Mouse (Mus musculus): ENCODE data around the gene Tomm70a. TPM values are rescaled to one million over a fixed set of nuclear protein-coding genes. Genes with fewer than 3 reads are reported as not detected.
"Not testable (repeated sequence)": the region's sequence is repeated elsewhere in the genome, so short reads cannot be mapped to it uniquely, and the experiment has no call there.

Gene Tomm70a
- total RNA-seq, 4 experiments from 2014 or later: 36.3 to 45.4 (median 41.1) TPM

DNA sequence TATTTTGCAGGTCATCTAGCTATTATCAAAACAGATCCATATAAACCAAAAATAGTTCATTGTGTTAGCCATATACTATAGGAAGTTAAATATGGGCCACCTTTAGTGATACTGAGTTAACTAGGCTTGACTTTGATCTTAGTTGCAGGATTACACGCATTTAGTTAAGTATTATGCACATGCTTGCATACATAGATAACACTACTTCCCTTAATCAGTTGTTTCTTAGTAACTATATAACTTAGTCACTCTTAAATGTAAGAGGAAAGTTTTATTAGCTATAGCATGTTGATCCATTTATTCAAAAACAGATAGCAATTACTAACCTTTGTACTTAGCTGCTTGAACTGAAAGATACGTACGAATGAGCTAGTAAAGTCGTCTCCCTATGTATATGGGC is 29.9 kb downstream of the Tomm70a start:
- DNase-seq (ENCODE audit: low spot score): no peak

DNA sequence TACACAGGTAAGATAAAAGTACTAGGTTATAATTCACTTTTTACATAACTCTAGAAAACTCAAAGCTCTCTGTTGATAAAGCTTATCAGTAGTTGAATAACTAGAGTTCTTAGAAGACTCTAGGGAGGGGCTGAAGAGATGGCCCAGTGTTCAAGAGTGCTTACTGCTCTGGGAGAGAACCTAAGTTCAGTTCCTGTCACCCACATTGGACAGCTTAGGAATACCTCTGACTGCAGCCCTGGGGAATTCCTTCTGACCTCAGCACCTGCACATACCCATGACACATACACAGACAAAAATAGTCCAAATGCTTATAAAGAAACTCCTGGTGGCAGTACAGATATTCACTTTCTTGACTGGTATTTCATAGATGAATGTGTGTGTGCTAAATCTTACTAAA is 34.4 kb downstream of the Tomm70a start:
- no peak for DNase-seq (ENCODE audit: low spot score)

DNA sequence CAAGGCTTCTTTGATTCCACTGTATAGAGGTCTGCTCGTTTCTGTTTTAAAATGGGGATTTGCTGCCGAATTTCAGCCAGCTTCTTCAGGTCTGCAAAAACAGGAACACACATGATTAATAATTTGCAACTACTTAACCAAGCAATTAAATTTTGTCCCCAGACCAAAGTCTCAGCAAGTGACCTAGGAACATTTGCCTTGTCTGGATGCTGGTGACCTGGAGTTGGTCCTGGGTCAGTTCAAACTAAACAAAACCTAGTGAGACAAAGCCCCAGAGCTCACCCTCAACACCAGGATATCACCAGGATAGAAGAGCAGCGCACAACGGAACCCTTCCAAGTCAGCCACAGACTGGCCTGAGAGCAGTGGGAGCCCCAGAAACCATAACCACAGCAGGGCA is 35.6 kb downstream of the Tomm70a start:
- DNase-seq (ENCODE audit: low spot score): no peak

DNA sequence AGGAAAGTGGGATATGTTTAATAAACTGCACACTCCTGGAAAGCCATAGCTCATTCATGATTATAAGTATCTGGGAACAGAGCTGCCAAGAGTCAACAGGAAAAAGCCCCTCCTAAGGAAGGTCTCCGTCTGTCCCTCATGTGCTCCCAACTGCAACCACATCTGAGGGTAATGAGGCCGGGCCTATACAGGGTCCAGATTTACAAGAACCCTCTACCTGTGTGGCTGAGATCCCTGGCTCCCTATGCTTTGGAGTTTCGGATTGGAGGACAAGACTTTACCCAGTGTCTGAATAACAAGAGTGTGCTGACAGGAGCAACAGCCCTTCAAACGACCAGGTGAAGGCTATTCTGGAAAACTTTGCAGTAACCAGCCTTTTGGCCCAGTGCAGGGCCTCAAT is 36.2 kb downstream of the Tomm70a start:
- no peak for DNase-seq (ENCODE audit: low spot score)

DNA sequence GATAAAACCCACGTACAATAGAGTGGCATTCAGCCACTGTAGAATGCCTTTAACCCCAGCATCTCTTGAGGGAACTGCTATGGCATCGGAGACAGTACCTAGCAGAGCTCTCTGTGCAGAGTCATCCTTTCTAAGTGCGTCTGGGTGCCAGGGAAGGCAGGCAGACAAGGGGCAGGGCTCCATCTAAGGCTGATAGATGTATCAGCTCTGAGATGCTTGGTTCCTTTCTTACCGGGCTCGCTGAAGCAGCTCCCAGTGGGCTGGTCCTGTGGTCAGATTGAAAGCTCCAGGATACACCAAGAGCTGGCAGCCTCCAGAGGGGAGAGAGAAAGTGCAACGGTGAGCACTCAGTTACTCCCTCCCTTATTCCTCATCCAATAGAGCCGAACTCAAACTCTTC is 38.3 kb downstream of the Tomm70a start:
- no peak for DNase-seq (ENCODE audit: low spot score)

DNA sequence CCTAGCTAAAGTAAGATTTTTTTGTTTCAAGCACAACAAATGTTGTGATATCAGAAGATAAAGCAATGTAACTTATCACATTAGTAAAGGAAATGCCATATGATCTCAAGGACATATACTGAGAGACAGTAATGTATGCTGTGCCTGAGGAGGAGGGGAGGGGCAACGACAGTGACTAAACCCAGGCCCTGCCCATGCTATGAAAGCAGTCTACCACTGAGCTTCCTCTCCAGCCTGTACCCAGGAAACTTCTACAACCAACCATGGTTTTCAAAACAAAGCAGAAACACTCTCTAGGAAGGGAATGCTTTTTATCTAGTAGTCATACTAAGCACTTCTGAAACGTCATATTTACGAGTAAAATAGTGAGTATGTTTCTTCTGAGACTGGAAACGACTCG is 41.3 kb downstream of the Tomm70a start:
- DNase-seq (ENCODE audit: low spot score): no peak

DNA sequence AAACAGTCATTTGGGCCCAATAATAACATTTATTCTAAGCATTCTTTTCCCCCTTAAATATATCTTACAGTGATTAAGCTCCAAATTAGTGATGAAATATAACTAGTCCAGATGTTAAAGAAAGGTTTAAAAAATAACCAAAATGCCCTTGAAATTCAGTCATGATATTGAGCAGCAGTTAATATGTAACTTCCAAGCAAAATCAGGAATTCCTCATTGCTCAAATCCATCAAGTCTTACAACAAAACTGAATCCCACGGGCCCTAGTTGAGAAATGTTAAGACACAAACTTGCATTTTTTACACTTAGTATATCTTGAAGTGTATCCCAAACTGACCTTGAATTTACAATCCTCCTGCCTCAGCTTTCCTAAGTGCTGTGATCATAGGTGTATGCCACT is 42.2 kb downstream of the Tomm70a start:
- DNase-seq (ENCODE audit: low spot score): no peak

DNA sequence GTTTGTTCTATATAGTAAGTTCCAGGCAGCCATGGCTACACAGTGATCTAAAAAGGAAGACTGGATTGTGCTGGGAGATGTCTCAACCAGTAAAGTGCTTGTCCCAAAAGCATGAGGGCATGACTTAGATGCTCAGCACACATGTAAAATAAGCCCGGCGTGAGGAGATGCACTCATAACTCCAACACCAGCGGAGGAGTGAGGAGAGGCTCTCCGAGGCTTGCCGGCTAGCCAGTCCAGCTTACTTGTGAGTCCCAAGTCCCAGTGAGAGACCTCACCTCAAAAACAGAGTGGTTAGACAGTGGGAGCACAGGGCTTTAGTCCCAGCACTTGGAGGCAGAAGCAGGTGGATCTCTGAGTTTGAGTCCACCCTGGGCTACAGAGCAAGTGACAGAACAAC is 43.7 kb downstream of the Tomm70a start:
- DNase-seq (ENCODE audit: low spot score): no peak

DNA sequence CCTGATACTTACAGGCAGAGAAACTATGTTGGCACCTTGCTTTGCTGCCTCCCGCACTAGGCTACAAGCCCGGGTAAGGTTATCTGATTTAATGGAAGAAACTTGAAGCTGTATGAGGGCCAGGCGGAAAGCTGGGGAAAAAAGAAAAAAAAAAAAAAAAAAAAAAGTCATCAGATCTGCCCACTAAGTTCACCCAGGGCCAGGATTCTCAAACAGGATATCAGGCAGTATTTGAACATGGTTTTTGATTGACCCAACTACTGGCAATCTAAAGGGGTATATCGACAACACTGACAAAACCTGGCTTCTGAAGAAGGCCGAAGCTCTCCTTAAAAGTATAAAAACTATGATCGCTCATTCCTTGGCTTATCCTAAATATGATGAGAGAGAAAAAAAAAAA is 44.6 kb downstream of the Tomm70a start:
- DNase-seq (ENCODE audit: low spot score): no peak

DNA sequence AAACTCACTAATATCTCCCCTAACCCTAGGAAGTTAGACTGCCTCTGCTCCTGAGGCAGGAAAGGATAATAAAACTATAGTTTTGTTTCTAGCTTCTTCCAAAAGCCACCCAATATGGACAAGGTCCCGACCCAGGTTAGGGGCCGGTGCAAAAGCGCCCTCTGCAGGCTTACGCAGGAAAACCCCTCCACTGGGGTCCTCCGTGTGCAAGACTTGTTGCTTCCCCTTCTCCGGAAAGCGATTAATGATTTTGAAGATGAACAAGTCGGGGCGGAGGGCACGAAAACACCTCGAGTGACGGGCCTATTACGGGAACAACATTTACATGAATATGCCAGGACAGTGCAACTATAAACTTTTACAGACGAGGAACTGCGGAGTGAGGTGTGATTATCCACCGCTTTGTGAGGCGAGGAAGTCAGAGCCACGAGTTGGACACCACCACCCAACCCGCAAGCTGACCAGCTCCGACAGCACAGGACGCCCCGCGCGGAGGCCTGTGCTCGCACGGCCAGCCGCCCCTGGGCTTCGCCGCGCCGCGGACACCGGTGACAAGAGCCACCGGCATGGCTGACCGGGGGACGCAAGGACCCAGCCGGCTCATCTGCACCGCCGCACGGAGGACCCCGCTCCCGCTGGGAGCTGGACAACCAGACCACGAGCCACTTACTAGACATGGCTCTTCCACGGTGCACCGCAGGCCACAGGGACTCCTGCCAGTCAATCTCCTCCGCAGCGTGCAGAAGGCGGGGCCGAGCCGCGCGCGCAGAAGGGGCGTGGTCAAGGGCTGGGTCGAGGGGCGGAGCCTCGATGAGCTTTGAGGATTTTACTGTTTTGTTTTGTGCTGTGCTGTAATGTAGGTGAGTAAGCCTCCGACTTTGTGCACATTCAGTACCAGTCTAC is 45.4 kb downstream of the Tomm70a start, which contains the start of gene Nit2:
Nit2 (minus strand) TSS at position 731 of the 903 bp plus-strand sequence.
- DNase-seq (ENCODE audit: low spot score): peak; percentile 95

DNA sequence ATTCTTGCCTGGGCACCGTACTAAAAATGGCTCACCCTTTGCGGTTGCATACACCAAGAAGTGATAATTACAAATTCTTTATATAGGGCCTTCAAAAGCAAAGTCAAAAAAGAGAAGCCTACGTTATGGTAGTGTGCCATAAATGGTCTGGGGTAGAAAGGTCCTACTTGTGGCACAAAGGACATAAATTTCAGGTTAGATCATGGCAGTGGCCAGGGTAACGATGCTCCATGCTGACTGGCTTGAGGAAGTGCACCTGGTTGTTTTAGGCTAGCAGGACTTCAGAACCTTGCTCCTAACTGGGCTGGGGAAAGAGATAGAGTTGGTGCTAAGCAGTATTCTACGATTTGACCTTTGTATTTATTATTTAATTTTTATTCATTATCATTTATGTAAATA is 46.0 kb downstream of the Tomm70a start:
- DNase-seq (ENCODE audit: low spot score): no peak

DNA sequence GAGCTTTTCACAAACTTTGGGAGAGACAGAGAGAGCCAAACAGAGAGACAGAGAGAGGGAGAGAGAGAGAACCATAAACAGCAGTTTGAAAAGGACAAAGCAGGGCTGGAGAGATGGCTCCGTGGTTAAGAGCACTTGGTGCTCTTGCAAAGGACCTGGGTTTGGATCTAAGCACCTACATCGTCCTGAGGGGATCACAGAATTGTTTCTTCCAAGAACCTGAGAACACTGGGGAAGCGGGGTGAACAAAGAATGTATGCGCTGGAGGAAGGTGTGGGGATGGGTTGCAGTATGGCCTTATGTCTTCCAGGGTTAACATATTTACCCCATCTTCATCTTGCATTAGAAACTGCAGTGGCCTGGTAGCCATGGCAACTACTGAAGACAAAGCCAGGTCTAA is 46.7 kb downstream of the Tomm70a start:
- DNase-seq (ENCODE audit: low spot score): no peak

DNA sequence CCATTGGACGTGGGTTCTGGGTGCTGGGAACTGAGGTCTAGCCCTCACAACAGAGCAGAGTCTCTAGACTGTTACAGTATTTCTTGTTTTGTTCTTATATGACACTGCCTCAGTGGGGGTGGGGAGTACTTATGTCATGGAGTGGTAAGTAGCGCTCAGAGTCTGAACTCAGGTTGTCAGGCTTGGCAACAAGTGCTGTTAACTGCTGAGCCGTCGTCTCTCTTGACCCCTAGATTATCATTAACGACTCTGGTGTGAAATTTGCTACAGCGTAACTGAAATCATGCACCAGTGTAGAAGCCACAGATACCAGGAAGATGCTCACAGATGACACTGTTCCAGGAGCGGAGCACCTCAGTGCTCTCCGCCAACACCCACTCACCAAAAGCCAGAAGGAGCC is 49.7 kb downstream of the Tomm70a start:
- DNase-seq (ENCODE audit: low spot score): no peak

DNA sequence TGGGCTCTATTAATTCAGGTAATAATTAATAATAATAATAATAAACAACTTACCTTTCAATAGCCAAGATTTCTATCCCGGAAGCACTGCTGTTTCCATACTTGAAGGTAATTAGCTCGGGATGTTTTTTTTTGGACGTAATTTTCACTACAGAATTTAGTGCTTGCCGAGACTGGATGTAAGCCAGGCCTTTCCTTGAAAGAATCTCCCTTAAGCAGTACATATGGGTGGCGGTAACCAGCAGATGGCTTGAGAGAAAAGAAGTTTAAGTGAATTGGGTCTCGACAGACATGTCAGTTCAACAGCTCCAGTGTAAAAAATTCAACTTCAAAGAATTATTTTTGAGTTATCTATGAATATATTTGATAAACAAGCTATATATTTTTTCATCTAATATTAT is 50.1 kb downstream of the Tomm70a start:
- DNase-seq (ENCODE audit: low spot score): no peak

DNA sequence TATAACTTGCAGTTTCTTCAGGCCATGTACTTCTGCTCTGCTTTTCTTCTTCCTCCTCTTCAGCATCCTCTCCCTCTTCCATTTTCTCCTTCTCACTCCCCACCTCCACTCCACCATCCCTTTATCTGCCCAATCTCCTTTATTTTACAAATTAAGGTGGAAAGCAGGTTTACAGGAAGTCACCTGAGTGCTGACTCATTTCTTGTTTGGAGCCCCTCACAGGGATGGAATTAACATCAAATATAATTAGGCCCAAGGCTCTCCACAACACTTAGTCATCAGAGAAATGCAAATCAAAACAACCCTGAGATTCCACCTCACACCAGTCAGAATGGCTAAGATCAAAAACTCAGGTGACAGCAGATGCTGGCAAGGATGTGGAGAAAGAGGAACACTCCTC is 53.0 kb downstream of the Tomm70a start:
- not testable (repeated sequence) for DNase-seq (ENCODE audit: low spot score)

DNA sequence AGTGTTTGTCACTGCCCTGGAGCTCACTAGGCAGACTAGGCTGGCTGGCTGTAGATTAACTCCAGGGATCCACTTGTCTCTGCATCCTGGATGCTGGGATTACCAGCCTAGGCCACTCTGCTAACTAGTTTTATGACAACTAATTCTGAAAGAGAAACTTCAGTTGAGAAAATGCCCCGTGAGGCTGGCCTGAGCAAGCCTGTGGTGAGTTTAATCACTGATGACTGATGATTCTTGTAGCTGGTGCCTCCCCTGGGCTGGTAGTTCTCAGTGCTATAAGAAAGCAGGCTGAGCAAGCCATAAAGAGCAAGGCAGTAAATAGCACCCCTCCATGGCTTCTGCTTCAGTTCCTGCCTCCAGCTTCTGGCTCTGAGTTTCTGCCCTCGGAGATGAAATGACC is 54.2 kb downstream of the Tomm70a start:
- DNase-seq (ENCODE audit: low spot score): no peak

DNA sequence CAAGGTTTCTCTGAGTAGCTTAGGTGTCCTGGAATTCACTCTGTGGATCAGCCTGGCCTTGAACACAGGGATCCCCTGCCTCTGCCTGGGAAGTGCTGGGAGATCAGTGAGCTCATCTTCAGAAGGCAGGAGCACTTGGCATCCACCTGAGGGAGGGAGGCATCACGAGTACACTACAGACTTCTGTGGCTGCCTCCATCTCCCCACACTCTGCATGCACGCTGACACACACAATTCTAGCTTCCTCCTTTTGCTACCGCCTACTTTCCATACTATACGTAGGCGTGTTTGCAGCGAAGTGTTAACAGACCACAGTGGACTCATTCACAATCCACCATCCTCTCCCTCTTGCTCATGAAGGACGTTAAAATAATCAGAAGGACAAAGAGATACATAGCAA is 54.8 kb downstream of the Tomm70a start:
- DNase-seq (ENCODE audit: low spot score): no peak

DNA sequence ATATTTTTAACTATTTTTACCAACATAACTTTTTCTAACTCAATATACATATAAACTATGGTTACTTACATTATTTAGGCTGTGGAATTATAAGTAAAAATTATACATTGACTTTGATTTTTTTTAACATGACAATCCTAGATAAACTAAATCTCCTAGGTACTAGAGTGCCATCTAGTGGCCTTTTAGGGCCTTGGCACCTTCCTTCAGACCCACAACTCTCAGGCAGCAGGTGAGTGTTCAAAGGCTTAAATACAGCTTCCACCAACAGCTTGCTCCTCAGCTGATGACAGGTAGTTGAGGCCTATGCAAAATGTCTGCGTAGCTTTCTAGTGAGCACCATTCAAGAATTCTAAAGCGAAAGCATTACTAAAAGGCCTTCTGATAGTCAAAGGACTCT is 55.8 kb downstream of the Tomm70a start:
- peak; percentile 48 for DNase-seq (ENCODE audit: low spot score)

DNA sequence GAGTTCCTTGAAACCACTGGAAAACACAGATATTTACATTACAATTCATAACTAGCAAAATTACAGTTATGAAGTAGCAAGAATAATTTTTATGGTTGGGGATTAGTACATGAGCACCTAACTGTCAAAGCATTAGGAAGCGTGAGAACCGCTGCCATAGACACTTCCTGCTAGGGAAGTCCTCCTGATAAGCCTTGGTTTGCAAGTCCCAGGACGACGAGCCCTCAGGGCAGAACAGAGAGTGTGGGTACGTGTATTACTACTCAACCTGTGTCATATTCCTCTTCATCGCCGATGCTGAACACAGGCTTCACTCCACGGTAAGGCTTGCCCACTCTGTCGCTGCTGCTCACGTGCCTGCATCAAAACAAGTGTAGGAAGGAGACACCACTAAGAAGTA is 56.2 kb downstream of the Tomm70a start:
- no peak for DNase-seq (ENCODE audit: low spot score)

DNA sequence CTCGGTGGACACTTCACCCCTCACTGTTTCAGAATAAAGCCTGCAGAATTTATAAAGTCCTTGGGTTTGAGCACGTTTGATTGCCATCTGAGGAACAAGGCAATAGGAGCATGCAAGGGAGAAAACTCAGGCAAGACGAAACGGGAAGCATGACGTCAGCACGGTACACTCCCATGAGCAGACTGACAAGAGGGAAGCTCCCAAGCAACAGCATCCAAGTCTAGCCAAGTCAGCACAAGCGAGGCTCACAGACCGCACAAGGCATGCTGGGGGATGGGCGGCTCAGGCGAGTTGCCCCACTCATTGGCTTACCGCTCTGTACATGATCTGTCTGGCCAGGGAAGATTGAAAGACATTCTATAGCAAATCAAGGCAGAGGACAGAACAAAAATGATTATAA is 59.7 kb downstream of the Tomm70a start:
- DNase-seq (ENCODE audit: low spot score): peak; percentile 50

DNA sequence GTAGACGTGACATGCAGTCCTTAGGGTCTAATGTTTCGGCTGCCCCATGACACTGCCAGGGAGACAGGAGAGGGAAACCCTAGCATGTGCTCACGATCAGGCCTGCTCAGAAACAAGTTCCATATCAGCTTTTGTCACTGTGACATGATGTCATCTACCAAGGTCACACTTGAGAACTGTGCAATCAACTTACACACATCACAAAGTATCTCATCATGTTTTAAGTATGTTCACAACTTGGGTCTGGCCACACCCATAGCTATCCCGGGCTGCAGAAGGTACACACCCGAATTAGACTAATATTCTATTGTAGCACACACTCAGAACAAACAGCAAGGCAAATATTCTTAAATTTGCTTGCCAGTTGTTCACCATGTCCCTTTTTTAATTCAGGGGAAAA is 60.5 kb downstream of the Tomm70a start:
- DNase-seq (ENCODE audit: low spot score): no peak

DNA sequence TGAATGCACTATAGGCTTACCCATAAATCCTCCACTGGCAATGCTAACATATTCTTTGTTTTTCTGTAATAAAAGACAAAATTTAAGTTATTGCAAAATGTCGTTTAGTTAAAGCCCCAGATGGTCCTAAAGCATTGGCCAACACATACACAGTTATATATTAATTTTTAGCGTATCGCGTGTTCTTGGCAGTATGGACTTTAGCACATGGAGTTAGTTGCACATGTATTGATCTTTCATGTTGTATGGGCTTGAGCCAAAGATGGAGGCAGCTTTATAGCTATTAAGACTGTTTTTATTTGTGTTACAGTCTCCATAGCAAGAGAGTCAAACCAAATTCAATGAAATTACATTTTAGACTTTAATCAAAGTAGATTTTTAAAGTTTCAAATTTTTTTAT is 65.1 kb downstream of the Tomm70a start:
- DNase-seq (ENCODE audit: low spot score): no peak

DNA sequence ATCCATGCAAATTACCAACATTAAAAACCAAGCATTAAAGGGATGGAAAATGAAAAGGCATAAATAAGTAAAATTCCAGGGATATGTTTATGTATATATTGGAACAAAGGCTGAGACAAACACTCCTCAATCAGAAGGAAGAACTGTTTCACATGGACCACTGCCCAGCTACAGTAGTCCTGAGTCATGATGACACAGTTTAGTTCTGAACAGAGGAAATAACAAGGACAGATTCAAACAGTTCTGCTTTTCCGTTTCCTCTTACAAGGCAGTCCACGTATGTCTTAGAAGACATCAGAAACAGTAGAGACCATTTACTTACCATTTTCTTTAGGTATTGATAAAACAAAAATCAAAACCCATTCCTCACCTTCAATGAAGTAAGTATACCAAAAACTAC is 68.0 kb downstream of the Tomm70a start:
- DNase-seq (ENCODE audit: low spot score): peak; percentile 37

DNA sequence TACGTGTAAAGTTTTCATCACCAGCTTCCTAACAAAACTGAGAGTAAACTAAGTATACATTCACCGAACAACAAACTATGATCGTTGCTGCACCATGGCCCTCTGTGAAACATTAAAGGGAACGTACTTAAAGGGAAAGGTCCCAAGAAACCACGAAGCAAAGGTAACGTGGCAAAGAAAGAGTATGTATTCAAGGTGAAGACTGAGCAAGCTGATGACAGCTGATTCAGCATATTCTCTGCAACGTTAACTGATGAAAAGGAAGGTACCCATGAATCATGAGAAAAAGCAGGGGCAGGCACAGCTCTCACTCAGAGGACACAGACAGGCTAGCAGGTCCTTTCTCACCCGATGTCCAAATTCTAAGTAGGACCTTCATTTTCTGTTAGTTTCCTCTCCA is 68.9 kb downstream of the Tomm70a start:
- DNase-seq (ENCODE audit: low spot score): no peak
